Mouse (Mus musculus): ENCODE data around the gene Cmip. TPM values are rescaled to one million over a fixed set of nuclear protein-coding genes. Genes with fewer than 3 reads are reported as not detected.

Cmip gene
- total RNA-seq, 2 experiments from 2014 or later = 275 to 296 TPM

- DNase-seq (ENCODE audit: low spot score in 2 of 2) = no peak
Observed at GRCm38 (mm10) chr8:117257821-117258575, 1.1 kb downstream of the Cmip start.

GRCm38 (mm10) chr8:117258576-117259040 lies 1.7 kb downstream of the Cmip start:
- DNase-seq (ENCODE audit: low spot score in 2 of 2) = no peak

- DNase-seq (ENCODE audit: low spot score in 2 of 2) = no peak
Observed at GRCm38 (mm10) chr8:117259431-117260001, 2.7 kb downstream of the Cmip start.

GRCm38 (mm10) chr8:117260234-117260929 lies 3.5 kb downstream of the Cmip start:
- DNase-seq (ENCODE audit: low spot score in 2 of 2) = no peak

- DNase-seq (ENCODE audit: low spot score in 2 of 2) = no peak
Observed at GRCm38 (mm10) chr8:117260930-117261475, 4.1 kb downstream of the Cmip start.

GRCm38 (mm10) chr8:117261702-117262101 lies 4.8 kb downstream of the Cmip start:
- DNase-seq (ENCODE audit: low spot score in 2 of 2) = no peak

- DNase-seq (ENCODE audit: low spot score in 2 of 2) = no peak
Observed at GRCm38 (mm10) chr8:117262685-117263084, 5.8 kb downstream of the Cmip start.

- no peak for DNase-seq (ENCODE audit: low spot score in 2 of 2)
Observed at GRCm38 (mm10) chr8:117263442-117263841, 6.6 kb downstream of the Cmip start.

- no peak for DNase-seq (ENCODE audit: low spot score in 2 of 2)
Observed at GRCm38 (mm10) chr8:117265079-117265478, 8.2 kb downstream of the Cmip start.

GRCm38 (mm10) chr8:117267403-117268129 lies 10.7 kb downstream of the Cmip start:
- no peak for DNase-seq (ENCODE audit: low spot score in 2 of 2)

GRCm38 (mm10) chr8:117278234-117278633 lies 21.4 kb downstream of the Cmip start:
- no peak for DNase-seq (ENCODE audit: low spot score in 2 of 2)

- peak in 1 of 2 experiments; percentile 71 for DNase-seq (ENCODE audit: low spot score in 2 of 2)
Observed at GRCm38 (mm10) chr8:117278668-117279132, 21.8 kb downstream of the Cmip start.

- no peak for DNase-seq (ENCODE audit: low spot score in 2 of 2)
Observed at GRCm38 (mm10) chr8:117280488-117280887, 23.6 kb downstream of the Cmip start.

- DNase-seq (ENCODE audit: low spot score in 2 of 2) = no peak
Observed at GRCm38 (mm10) chr8:117281676-117282075, 24.8 kb downstream of the Cmip start.

GRCm38 (mm10) chr8:117282141-117282950 lies 25.5 kb downstream of the Cmip start:
- no peak for DNase-seq (ENCODE audit: low spot score in 2 of 2)

GRCm38 (mm10) chr8:117284768-117285484 lies 28.1 kb downstream of the Cmip start:
- no peak for DNase-seq (ENCODE audit: low spot score in 2 of 2)

- no peak for DNase-seq (ENCODE audit: low spot score in 2 of 2)
Observed at GRCm38 (mm10) chr8:117287966-117288365, 31.1 kb downstream of the Cmip start.

- DNase-seq (ENCODE audit: low spot score in 2 of 2) = peak; percentile 61 to 77
Observed at GRCm38 (mm10) chr8:117289016-117289415, 32.2 kb downstream of the Cmip start.

GRCm38 (mm10) chr8:117290506-117290905 lies 33.6 kb downstream of the Cmip start:
- no peak for DNase-seq (ENCODE audit: low spot score in 2 of 2)
